Mouse (Mus musculus): Measurements from ENCODE around the gene Il31. TPM values are rescaled to one million over a fixed set of nuclear protein-coding genes. Genes with fewer than 3 reads are reported as not detected.

Il31 gene
- polyA plus RNA-seq, 1 experiment from 2014 or later = not detected

GRCm38 (mm10) chr5:123470784-123471400 is 18.4 kb downstream of the Il31 start:
- WGBS = 8% methylated on average over 10 of the region's 10 CpGs
- no peak for ATAC-seq (ENCODE audit: insufficient number of reproducible peaks, insufficient read depth, low FRiP score, low read depth)
- H3K4me2 ChIP-seq (ENCODE audit: low read length) = peak overlapping the region; percentile 56
- no peaks in the 10 kb centered on the region for H3K9me3 ChIP-seq (ENCODE audit: control insufficient read depth, low read length)
- H3K4me1 ChIP-seq (ENCODE audit: control insufficient read depth in 2 of 2, insufficient read depth in 2 of 2, low read length in 2 of 2) = peaks cover 9 to 16% of the 10 kb centered on the region in 2 experiments; a peak in 3 of 4 replicates
- H3K4me3 ChIP-seq (ENCODE audit: control insufficient read depth in 1 of 2, insufficient read depth in 1 of 2, low read depth in 1 of 2, low read length in 2 of 2) = peak overlapping the region; percentile 27 to 36; a peak in 3 of 4 replicates
- no peaks in the 10 kb centered on the region for H3K27me3 ChIP-seq (ENCODE audit: control insufficient read depth, insufficient read depth, low read length)
- H3K36me3 ChIP-seq (ENCODE audit: control insufficient read depth, insufficient read depth, low read length) = no peaks in the 10 kb centered on the region
- H3K27ac ChIP-seq (replicated peaks in 1 of 2; ENCODE audit: control insufficient read depth in 1 of 2, insufficient read depth in 1 of 2, low read depth in 2 of 2, low read length in 2 of 2) = peak overlapping the region; percentile 28 to 34; a peak in 1 of 4 replicates
- peak overlapping the region; percentile 13; the same call in 1 of the 2 replicates for H3K9ac ChIP-seq (ENCODE audit: low read length)

GRCm38 (mm10) chr5:123464638-123465037 is 24.7 kb downstream of the Il31 start:
- WGBS = 86% methylated on average over 1 of the region's 1 CpGs
- no peaks in the 10 kb centered on the region for H3K27me3 ChIP-seq (ENCODE audit: control insufficient read depth, insufficient read depth, low read length)
- no peaks in the 10 kb centered on the region for H3K9me3 ChIP-seq (ENCODE audit: control insufficient read depth, low read length)
- no peaks in the 10 kb centered on the region for H3K4me1 ChIP-seq (ENCODE audit: control insufficient read depth in 2 of 2, insufficient read depth in 2 of 2, low read length in 2 of 2)
- H3K4me3 ChIP-seq (ENCODE audit: control insufficient read depth in 1 of 2, insufficient read depth in 1 of 2, low read depth in 1 of 2, low read length in 2 of 2) = no peak overlapping the region
- no peak for ATAC-seq (ENCODE audit: insufficient number of reproducible peaks, insufficient read depth, low FRiP score, low read depth)
- no peaks in the 10 kb centered on the region for H3K36me3 ChIP-seq (ENCODE audit: control insufficient read depth, insufficient read depth, low read length)
- H3K9ac ChIP-seq (ENCODE audit: low read length) = no peak overlapping the region
- H3K4me2 ChIP-seq (ENCODE audit: low read length) = no peak overlapping the region
- no peak overlapping the region for H3K27ac ChIP-seq (replicated peaks in 1 of 2; ENCODE audit: control insufficient read depth in 1 of 2, insufficient read depth in 1 of 2, low read depth in 2 of 2, low read length in 2 of 2)

- H3K27me3 ChIP-seq (ENCODE audit: control insufficient read depth, insufficient read depth, low read length) = no peaks in the 10 kb centered on the region
- no peak overlapping the region for H3K9ac ChIP-seq (ENCODE audit: low read length)
- ATAC-seq (ENCODE audit: insufficient number of reproducible peaks, insufficient read depth, low FRiP score, low read depth) = no peak
- no peak overlapping the region for H3K4me3 ChIP-seq (ENCODE audit: control insufficient read depth in 1 of 2, insufficient read depth in 1 of 2, low read depth in 1 of 2, low read length in 2 of 2)
- no peak overlapping the region for H3K4me2 ChIP-seq (ENCODE audit: low read length)
- 28% methylated on average over 5 of the region's 5 CpGs for WGBS
- H3K27ac ChIP-seq (replicated peaks in 1 of 2; ENCODE audit: control insufficient read depth in 1 of 2, insufficient read depth in 1 of 2, low read depth in 2 of 2, low read length in 2 of 2) = no peak overlapping the region
- no peaks in the 10 kb centered on the region for H3K9me3 ChIP-seq (ENCODE audit: control insufficient read depth, low read length)
- no peaks in the 10 kb centered on the region for H3K4me1 ChIP-seq (ENCODE audit: control insufficient read depth in 2 of 2, insufficient read depth in 2 of 2, low read length in 2 of 2)
- peaks cover 10% of the 10 kb centered on the region for H3K36me3 ChIP-seq (ENCODE audit: control insufficient read depth, insufficient read depth, low read length)
Observed at GRCm38 (mm10) chr5:123461420-123461819, 27.9 kb downstream of the Il31 start.

GRCm38 (mm10) chr5:123451886-123452285 is 37.4 kb downstream of the Il31 start:
- no peaks in the 10 kb centered on the region for H3K4me1 ChIP-seq (ENCODE audit: control insufficient read depth in 2 of 2, insufficient read depth in 2 of 2, low read length in 2 of 2)
- H3K9ac ChIP-seq (ENCODE audit: low read length) = no peak overlapping the region
- no peak overlapping the region for H3K4me2 ChIP-seq (ENCODE audit: low read length)
- peaks cover 93% of the 10 kb centered on the region for H3K36me3 ChIP-seq (ENCODE audit: control insufficient read depth, insufficient read depth, low read length)
- WGBS = 87% methylated on average over 7 of the region's 7 CpGs
- no peaks in the 10 kb centered on the region for H3K9me3 ChIP-seq (ENCODE audit: control insufficient read depth, low read length)
- no peak for ATAC-seq (ENCODE audit: insufficient number of reproducible peaks, insufficient read depth, low FRiP score, low read depth)
- H3K27me3 ChIP-seq (ENCODE audit: control insufficient read depth, insufficient read depth, low read length) = no peaks in the 10 kb centered on the region
- H3K4me3 ChIP-seq (ENCODE audit: control insufficient read depth in 1 of 2, insufficient read depth in 1 of 2, low read depth in 1 of 2, low read length in 2 of 2) = no peak overlapping the region
- no peak overlapping the region for H3K27ac ChIP-seq (replicated peaks in 1 of 2; ENCODE audit: control insufficient read depth in 1 of 2, insufficient read depth in 1 of 2, low read depth in 2 of 2, low read length in 2 of 2)

- H3K4me3 ChIP-seq (ENCODE audit: control insufficient read depth in 1 of 2, insufficient read depth in 1 of 2, low read depth in 1 of 2, low read length in 2 of 2) = no peak overlapping the region
- H3K9ac ChIP-seq (ENCODE audit: low read length) = no peak overlapping the region
- H3K27ac ChIP-seq (replicated peaks in 1 of 2; ENCODE audit: control insufficient read depth in 1 of 2, insufficient read depth in 1 of 2, low read depth in 2 of 2, low read length in 2 of 2) = no peak overlapping the region
- no peaks in the 10 kb centered on the region for H3K4me1 ChIP-seq (ENCODE audit: control insufficient read depth in 2 of 2, insufficient read depth in 2 of 2, low read length in 2 of 2)
- WGBS = 83% methylated on average over 5 of the region's 5 CpGs
- no peaks in the 10 kb centered on the region for H3K27me3 ChIP-seq (ENCODE audit: control insufficient read depth, insufficient read depth, low read length)
- H3K9me3 ChIP-seq (ENCODE audit: control insufficient read depth, low read length) = no peaks in the 10 kb centered on the region
- no peak overlapping the region for H3K4me2 ChIP-seq (ENCODE audit: low read length)
- no peak for ATAC-seq (ENCODE audit: insufficient number of reproducible peaks, insufficient read depth, low FRiP score, low read depth)
- peaks cover 86% of the 10 kb centered on the region for H3K36me3 ChIP-seq (ENCODE audit: control insufficient read depth, insufficient read depth, low read length)
Observed at GRCm38 (mm10) chr5:123444849-123445334, 44.4 kb downstream of the Il31 start.

- H3K9me3 ChIP-seq (ENCODE audit: control insufficient read depth, low read length) = no peaks in the 10 kb centered on the region
- no peak overlapping the region for H3K9ac ChIP-seq (ENCODE audit: low read length)
- no peak for ATAC-seq (ENCODE audit: insufficient number of reproducible peaks, insufficient read depth, low FRiP score, low read depth)
- H3K4me2 ChIP-seq (ENCODE audit: low read length) = no peak overlapping the region
- 45% methylated on average over 4 of the region's 4 CpGs for WGBS
- H3K27me3 ChIP-seq (ENCODE audit: control insufficient read depth, insufficient read depth, low read length) = no peaks in the 10 kb centered on the region
- no peaks in the 10 kb centered on the region for H3K4me1 ChIP-seq (ENCODE audit: control insufficient read depth in 2 of 2, insufficient read depth in 2 of 2, low read length in 2 of 2)
- H3K27ac ChIP-seq (replicated peaks in 1 of 2; ENCODE audit: control insufficient read depth in 1 of 2, insufficient read depth in 1 of 2, low read depth in 2 of 2, low read length in 2 of 2) = no peak overlapping the region
- no peak overlapping the region for H3K4me3 ChIP-seq (ENCODE audit: control insufficient read depth in 1 of 2, insufficient read depth in 1 of 2, low read depth in 1 of 2, low read length in 2 of 2)
- H3K36me3 ChIP-seq (ENCODE audit: control insufficient read depth, insufficient read depth, low read length) = peaks cover 79% of the 10 kb centered on the region
Observed at GRCm38 (mm10) chr5:123444069-123444468, 45.2 kb downstream of the Il31 start.

GRCm38 (mm10) chr5:123442283-123442682 is 47.0 kb downstream of the Il31 start:
- 93% methylated on average over 3 of the region's 3 CpGs for WGBS
- Histone ChIP-seq H3K36me3 (ENCODE audit: control insufficient read depth, insufficient read depth, low read length) (peaks cover 63% of the 10 kb centered on the region), H3K27ac (replicated peaks in 1 of 2; ENCODE audit: control insufficient read depth in 1 of 2, insufficient read depth in 1 of 2, low read depth in 2 of 2, low read length in 2 of 2) (no peak overlapping the region)

GRCm38 (mm10) chr5:123440664-123441063 is 48.6 kb downstream of the Il31 start:
- no peaks in the 10 kb centered on the region for H3K27me3 ChIP-seq (ENCODE audit: control insufficient read depth, insufficient read depth, low read length)
- H3K9me3 ChIP-seq (ENCODE audit: control insufficient read depth, low read length) = no peaks in the 10 kb centered on the region
- peaks cover 47% of the 10 kb centered on the region for H3K36me3 ChIP-seq (ENCODE audit: control insufficient read depth, insufficient read depth, low read length)
- no peak overlapping the region for H3K9ac ChIP-seq (ENCODE audit: low read length)
- no peak overlapping the region for H3K4me3 ChIP-seq (ENCODE audit: control insufficient read depth in 1 of 2, insufficient read depth in 1 of 2, low read depth in 1 of 2, low read length in 2 of 2)
- no peak overlapping the region for H3K27ac ChIP-seq (replicated peaks in 1 of 2; ENCODE audit: control insufficient read depth in 1 of 2, insufficient read depth in 1 of 2, low read depth in 2 of 2, low read length in 2 of 2)
- no peak overlapping the region for H3K4me2 ChIP-seq (ENCODE audit: low read length)
- 64% methylated on average over 4 of the region's 4 CpGs for WGBS
- no peak for ATAC-seq (ENCODE audit: insufficient number of reproducible peaks, insufficient read depth, low FRiP score, low read depth)
- H3K4me1 ChIP-seq (ENCODE audit: control insufficient read depth in 2 of 2, insufficient read depth in 2 of 2, low read length in 2 of 2) = peaks cover 8 to 14% of the 10 kb centered on the region in 2 experiments

More at GRCm38 (mm10) chr5:123442283-123442682, 47.0 kb downstream of the Il31 start:
- Histone ChIP-seq H3K9me3 (ENCODE audit: control insufficient read depth, low read length) (no peaks in the 10 kb centered on the region), H3K9ac (ENCODE audit: low read length) (no peak overlapping the region), H3K4me3 (ENCODE audit: control insufficient read depth in 1 of 2, insufficient read depth in 1 of 2, low read depth in 1 of 2, low read length in 2 of 2) (no peak overlapping the region), H3K4me2 (ENCODE audit: low read length) (no peak overlapping the region), H3K27me3 (ENCODE audit: control insufficient read depth, insufficient read depth, low read length) (no peaks in the 10 kb centered on the region), H3K4me1 (ENCODE audit: control insufficient read depth in 2 of 2, insufficient read depth in 2 of 2, low read length in 2 of 2) (peaks cover 4 to 8% of the 10 kb centered on the region in 2 experiments; a peak in 3 of 4 replicates)
- ATAC-seq (ENCODE audit: insufficient number of reproducible peaks, insufficient read depth, low FRiP score, low read depth) = no peak

All from heart, embryonic 14.5 days (tissue).